Mouse (Mus musculus): Measurements from ENCODE around the gene Bmp8a. TPM values are rescaled to one million over a fixed set of nuclear protein-coding genes. Genes with fewer than 3 reads are reported as not detected.

Gene Bmp8a
- polyA plus RNA-seq, 1 experiment = 0.14 TPM

GRCm38 (mm10) chr4:123282500-123282899, 60.6 kb downstream of the Bmp8a start:
- Histone ChIP-seq H3ac (ENCODE audit: control insufficient read depth, insufficient read length, low read depth) (no peak overlapping the region), H3K27me3 (ENCODE audit: control insufficient read depth, insufficient read depth, insufficient read length) (peaks cover 6% of the 10 kb centered on the region), H3K4me3 (ENCODE audit: insufficient read depth, poor library complexity, severe bottlenecking) (peak overlapping the region; percentile 49), H3K36me3 (ENCODE audit: control insufficient read depth, insufficient read depth) (peaks cover 34% of the 10 kb centered on the region), H3K79me2 (ENCODE audit: control insufficient read depth, insufficient read depth) (peaks cover 45% of the 10 kb centered on the region), H3K79me3 (ENCODE audit: low read depth) (peaks cover 39% of the 10 kb centered on the region)
- TF ChIP-seq MAX (IDR thresholded peaks at IDR 0.05) (peak; percentile 64), CTCF (IDR thresholded peaks at IDR 0.05; ENCODE audit: control insufficient read depth, insufficient read depth, insufficient read length) (peak; percentile 86), CEBPB (IDR thresholded peaks at IDR 0.05; ENCODE audit: low read depth) (no peak), MYOD1 (IDR thresholded peaks at IDR 0.05; ENCODE audit: control insufficient read depth, insufficient read length, low read depth) (no peak), USF1 (IDR thresholded peaks at IDR 0.05; ENCODE audit: low read depth) (no peak), FOSL1 (IDR thresholded peaks at IDR 0.05; ENCODE audit: insufficient read depth, low read length, poor library complexity, severe bottlenecking) (no peak), MYOG (IDR thresholded peaks at IDR 0.05; ENCODE audit: control insufficient read depth, extremely low read depth, insufficient read length) (no peak)

- no peak for TF ChIP-seq MYOG (IDR thresholded peaks at IDR 0.05; ENCODE audit: control insufficient read depth, extremely low read depth, insufficient read length)
- no peak for TF ChIP-seq MYOD1 (IDR thresholded peaks at IDR 0.05; ENCODE audit: control insufficient read depth, insufficient read length, low read depth)
- TF ChIP-seq FOSL1 (IDR thresholded peaks at IDR 0.05; ENCODE audit: insufficient read depth, low read length, poor library complexity, severe bottlenecking) = no peak
- H3ac ChIP-seq (ENCODE audit: control insufficient read depth, insufficient read length, low read depth) = no peak overlapping the region
- H3K27me3 ChIP-seq (ENCODE audit: control insufficient read depth, insufficient read depth, insufficient read length) = peaks cover 12% of the 10 kb centered on the region
- no peak overlapping the region for H3K4me3 ChIP-seq (ENCODE audit: insufficient read depth, poor library complexity, severe bottlenecking)
- H3K36me3 ChIP-seq (ENCODE audit: control insufficient read depth, insufficient read depth) = peaks cover 12% of the 10 kb centered on the region
- peaks cover 16% of the 10 kb centered on the region for H3K79me3 ChIP-seq (ENCODE audit: low read depth)
- peaks cover 21% of the 10 kb centered on the region for H3K79me2 ChIP-seq (ENCODE audit: control insufficient read depth, insufficient read depth)
Observed at GRCm38 (mm10) chr4:123280117-123280516, 62.9 kb downstream of the Bmp8a start.

DNA sequence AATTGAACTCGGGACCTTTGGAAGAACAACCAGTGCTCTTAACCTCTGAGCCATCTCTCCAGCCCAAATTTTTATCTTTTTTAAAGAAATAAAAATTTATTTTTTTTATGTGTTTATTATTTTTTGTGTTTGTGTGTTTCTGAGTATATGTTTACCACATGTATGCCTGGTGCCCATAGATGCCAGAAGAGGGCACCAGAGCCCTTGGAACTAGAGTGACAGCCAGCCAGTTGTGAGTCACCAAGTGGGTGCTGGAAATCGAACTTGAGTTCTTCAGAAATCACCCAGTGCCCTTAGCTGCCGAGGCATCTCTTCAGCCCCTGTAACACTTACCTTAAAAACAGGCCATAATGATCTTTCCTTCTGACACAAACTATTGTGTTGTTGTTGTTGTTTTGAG, 72.0 kb downstream of the Bmp8a start:
- H3K79me2 ChIP-seq (ENCODE audit: control insufficient read depth, insufficient read depth) = no peaks in the 10 kb centered on the region
- H3K27me3 ChIP-seq (ENCODE audit: control insufficient read depth, insufficient read depth, insufficient read length) = peaks cover 9% of the 10 kb centered on the region
- H3K4me3 ChIP-seq (ENCODE audit: insufficient read depth, poor library complexity, severe bottlenecking) = no peak overlapping the region
- H3K36me3 ChIP-seq (ENCODE audit: control insufficient read depth, insufficient read depth) = no peaks in the 10 kb centered on the region
- H3ac ChIP-seq (ENCODE audit: control insufficient read depth, insufficient read length, low read depth) = no peak overlapping the region
- H3K79me3 ChIP-seq (ENCODE audit: low read depth) = no peaks in the 10 kb centered on the region
- TF ChIP-seq FOSL1 (IDR thresholded peaks at IDR 0.05; ENCODE audit: insufficient read depth, low read length, poor library complexity, severe bottlenecking) (no peak), MYOD1 (IDR thresholded peaks at IDR 0.05; ENCODE audit: control insufficient read depth, insufficient read length, low read depth) (no peak), USF1 (IDR thresholded peaks at IDR 0.05; ENCODE audit: low read depth) (no peak), MAX (IDR thresholded peaks at IDR 0.05) (no peak), CEBPB (IDR thresholded peaks at IDR 0.05; ENCODE audit: low read depth) (no peak), MYOG (IDR thresholded peaks at IDR 0.05; ENCODE audit: control insufficient read depth, extremely low read depth, insufficient read length) (no peak)

Other genes starting within 250 kb of the Bmp8a start
- not detected for gene Bmp8b, start 238.1 kb downstream of the Bmp8a start, polyA plus RNA-seq (2012; fragmentation: generic; extraction: Trizol)
- gene Oxct2b, start 227.0 kb downstream of the Bmp8a start, polyA plus RNA-seq (2012; fragmentation: generic; extraction: Trizol) = not detected
- gene Ppie, start 203.3 kb downstream of the Bmp8a start, polyA plus RNA-seq (2012; fragmentation: generic; extraction: Trizol) = 86.2 TPM
- gene Hpcal4, start 160.0 kb downstream of the Bmp8a start, polyA plus RNA-seq (2012; fragmentation: generic; extraction: Trizol) = not detected
- not detected for gene Nt5c1a, start 141.7 kb downstream of the Bmp8a start, polyA plus RNA-seq (2012; fragmentation: generic; extraction: Trizol)
- 0.61 TPM for gene Heyl, start 109.7 kb downstream of the Bmp8a start, polyA plus RNA-seq (2012; fragmentation: generic; extraction: Trizol)
- 175 TPM for gene Pabpc4, start 80.9 kb downstream of the Bmp8a start, polyA plus RNA-seq (2012; fragmentation: generic; extraction: Trizol)
- 0.05 TPM for gene Oxct2a, start 19.6 kb downstream of the Bmp8a start, polyA plus RNA-seq (2012; fragmentation: generic; extraction: Trizol)

All from C2C12 (cell line).